Mouse (Mus musculus) stomach, postnatal 0 days (tissue): Measurements from ENCODE around the gene Slc35b2. TPM values are rescaled to one million over a fixed set of nuclear protein-coding genes. Genes with fewer than 3 reads are reported as not detected.

Source experiments
- ATAC-seq: fragments of 200-750 bp; cut with Nextera tagmentation; 2 replicates; pipeline ENCODE4 v1.8.0; 2017; ENCODE audit not compliant: low FRiP score, low TSS enrichment
- DNase-seq: peaks from one replicate; pipeline ENCODE4 v3.0.0-alpha.2; 2016; ENCODE audit warnings: low spot score
- H3K27ac ChIP-seq: fragments of 300-500 bp; sonication (generic); replicated peaks from 2 replicates; pipeline ENCODE4 v1.5.1; 2014; ENCODE audit warnings: mild to moderate bottlenecking, control low read depth
- H3K27me3 ChIP-seq: fragments of 300-500 bp; sonication (generic); 2 replicates; pipeline ENCODE4 v1.6.1; 2014; ENCODE audit warnings: low read length; ENCODE audit not compliant: control insufficient read depth, insufficient read depth
- H3K36me3 ChIP-seq: fragments of 300-500 bp; sonication (generic); 2 replicates; pipeline ENCODE4 v1.6.1; 2014; ENCODE audit warnings: low read length, mixed read lengths; ENCODE audit not compliant: control insufficient read depth, insufficient read depth
- H3K4me1 ChIP-seq: fragments of 300-500 bp; sonication (generic); replicated peaks from 2 replicates; pipeline ENCODE4 v1.6.1; 2014; ENCODE audit warnings: antibody characterized with exemption; ENCODE audit not compliant: control insufficient read depth, insufficient read depth
- H3K4me2 ChIP-seq: fragments of 300-500 bp; sonication (generic); replicated peaks from 2 replicates; pipeline ENCODE4 v1.6.1; 2014; ENCODE audit warnings: low read depth, mild to moderate bottlenecking, control low read depth, moderate library complexity
- H3K4me3 ChIP-seq: fragments of 300-500 bp; sonication (generic); 2 replicates; pipeline ENCODE4 v1.5.1; 2014; ENCODE audit warnings: low read depth, low read length, control low read depth
- H3K9ac ChIP-seq: fragments of 300-500 bp; sonication (generic); 2 replicates; pipeline ENCODE4 v1.6.1; 2014; ENCODE audit warnings: mild to moderate bottlenecking, low read length, control low read depth, mixed read lengths
- H3K9me3 ChIP-seq: fragments of 300-500 bp; sonication (generic); 2 replicates; pipeline ENCODE4 v1.6.1; 2016; ENCODE audit warnings: low read length; ENCODE audit not compliant: control insufficient read depth
- CTCF ChIP-seq: IDR thresholded peaks from 2 replicates; pipeline ENCODE4 v1.5.1; 2016; ENCODE audit warnings: antibody characterized with exemption, low read depth, mild to moderate bottlenecking, moderate library complexity
- EP300 ChIP-seq: optimal IDR thresholded peaks from 2 replicates; pipeline ENCODE3; 2016; ENCODE audit warnings: antibody characterized with exemption
- WGBS: fragments of 180-500 bp; shearing (Covaris S2); extraction: QIAGEN DNeasy Blood & Tissue Kit; methylation state at CpG from one replicate; pipeline ENCODE4 v1.1.7; 2014; 5-methylcytosine and 5-hydroxymethylcytosine counted together
- polyA plus RNA-seq: library from polyadenylated mRNA; unstranded; fragments of >200 nt; fragmentation: Nextera tagmentation; extraction: Ambion mirVana; gene quantifications from 2 replicates; pipeline ENCODE4 v1.2.1, GENCODE M21; 2015

Gene Slc35b2
- polyA plus RNA-seq, 1 experiment from 2014 or later, result 72.7 TPM

DNA sequence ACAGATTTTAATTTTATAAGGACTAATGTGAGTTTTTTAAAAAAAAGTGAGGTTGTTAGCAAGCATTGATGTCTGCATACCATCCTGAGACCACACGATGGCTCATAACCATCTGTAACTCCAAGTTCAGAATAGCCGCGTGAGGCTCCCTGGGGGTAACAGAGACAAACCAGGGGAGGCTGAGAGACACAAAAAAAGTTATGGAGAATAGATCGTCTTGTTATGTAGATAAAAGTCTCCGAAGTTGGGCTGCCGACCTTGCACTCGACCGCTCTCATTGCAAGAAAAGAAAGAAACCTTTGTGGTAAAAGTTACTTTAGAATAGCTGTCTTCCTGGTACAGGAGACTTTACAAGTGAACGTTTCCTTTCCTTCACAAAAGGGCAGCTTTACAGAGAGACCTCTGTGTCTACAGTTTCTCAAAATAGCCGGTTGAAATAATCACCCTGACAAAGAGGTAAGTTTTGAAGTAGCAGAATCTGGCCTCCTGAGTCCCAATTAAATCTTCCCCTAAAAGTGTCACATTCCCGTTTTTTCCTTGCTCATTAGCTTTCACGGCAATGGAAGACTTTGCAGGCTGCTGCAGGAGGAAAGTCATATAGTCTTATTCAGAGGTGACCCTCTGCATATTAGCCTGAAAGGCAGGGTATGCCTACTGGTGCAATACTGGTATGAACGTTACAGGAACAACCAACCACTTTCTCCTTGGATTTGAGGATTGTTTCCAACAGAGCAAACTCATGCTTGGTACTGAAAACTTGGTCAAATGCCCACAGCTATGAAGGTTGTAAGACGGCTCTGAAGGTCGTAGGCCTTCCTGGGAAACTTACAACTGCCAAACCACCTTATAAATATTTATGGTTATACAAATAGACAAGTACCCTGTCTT lies 43.6 kb downstream of the Slc35b2 start:
- TF ChIP-seq CTCF, result no peak
- TF ChIP-seq EP300, result no peak
- H3K4me3 ChIP-seq, result no peak overlapping the region
- no peaks in the 10 kb centered on the region for H3K9me3 ChIP-seq
- H3K27me3 ChIP-seq, result no peaks in the 10 kb centered on the region
- H3K4me2 ChIP-seq, result no peak overlapping the region
- no peaks in the 10 kb centered on the region for H3K4me1 ChIP-seq
- H3K36me3 ChIP-seq, result no peaks in the 10 kb centered on the region
- ATAC-seq (no peak), DNase-seq (no peak)
- no peak overlapping the region for H3K27ac ChIP-seq
- 83% methylated on average over 15 of the region's 15 CpGs for WGBS
- H3K9ac ChIP-seq, result no peak overlapping the region

DNA sequence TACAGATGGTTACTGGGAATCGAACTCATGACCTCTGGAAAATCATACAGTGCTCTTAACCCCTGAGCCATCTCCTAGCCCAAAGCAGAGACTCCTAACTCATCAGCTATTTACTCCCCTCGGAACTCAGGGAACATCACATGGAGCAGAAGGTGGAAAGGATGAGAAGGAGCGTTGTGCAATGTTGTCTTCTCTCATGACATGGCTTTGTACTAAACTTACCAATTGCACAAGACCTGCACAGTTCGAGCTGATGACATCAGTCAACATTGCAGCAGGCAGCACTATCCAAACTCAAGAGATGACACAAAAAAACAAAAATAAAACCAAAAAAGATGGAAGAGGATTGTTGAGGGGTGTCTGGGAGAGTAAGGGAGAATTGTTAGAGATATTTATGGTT lies 44.7 kb downstream of the Slc35b2 start:
- no peaks in the 10 kb centered on the region for H3K36me3 ChIP-seq
- no peak for TF ChIP-seq EP300
- no peak for TF ChIP-seq CTCF

GRCm38 (mm10) chr17:45610144-45610866 lies 46.6 kb downstream of the Slc35b2 start:
- no peaks in the 10 kb centered on the region for H3K4me1 ChIP-seq
- peak overlapping the region; percentile 79 for H3K27ac ChIP-seq
- H3K9me3 ChIP-seq, result no peaks in the 10 kb centered on the region
- H3K36me3 ChIP-seq, result no peaks in the 10 kb centered on the region
- 25% methylated on average over 5 of the region's 5 CpGs for WGBS
- DNase-seq, result no peak
- ATAC-seq, result peak; percentile 80
- no peak overlapping the region for H3K4me3 ChIP-seq
- no peak overlapping the region for H3K9ac ChIP-seq
- H3K4me2 ChIP-seq, result 0 out of 2 replicates have a peak overlapping the region, but pooled peaks have one; percentile 17
- no peak for TF ChIP-seq EP300
- no peak for TF ChIP-seq CTCF
- no peaks in the 10 kb centered on the region for H3K27me3 ChIP-seq

More for the DNA sequence above, 44.7 kb downstream of the Slc35b2 start:
- no peaks in the 10 kb centered on the region for H3K27me3 ChIP-seq
- no peak for DNase-seq
- no peak overlapping the region for H3K4me3 ChIP-seq
- WGBS, result 86% methylated on average over 4 of the region's 4 CpGs
- no peaks in the 10 kb centered on the region for H3K9me3 ChIP-seq
- H3K9ac ChIP-seq, result no peak overlapping the region
- no peak overlapping the region for H3K27ac ChIP-seq
- H3K4me2 ChIP-seq, result no peak overlapping the region
- no peaks in the 10 kb centered on the region for H3K4me1 ChIP-seq
- ATAC-seq, result no peak

DNA sequence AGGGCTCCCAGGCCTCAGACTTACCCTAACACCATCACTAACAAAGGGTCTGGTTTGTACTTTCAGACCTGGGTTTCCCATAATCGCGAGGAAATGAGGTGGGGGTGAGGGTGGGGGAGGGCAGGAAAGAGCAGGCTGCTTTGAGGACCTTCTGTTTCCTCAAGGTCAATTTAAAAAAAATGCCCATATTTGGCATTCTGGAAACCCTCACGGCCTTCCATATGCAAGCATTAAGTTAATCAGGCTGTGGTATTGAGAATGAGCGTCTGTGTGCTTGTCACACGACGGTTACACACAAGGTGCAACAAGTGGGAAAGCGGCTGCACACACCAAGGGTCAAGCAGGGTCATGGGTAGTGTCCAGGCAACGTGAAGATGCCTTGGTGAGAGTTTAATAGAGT lies 48.3 kb downstream of the Slc35b2 start:
- ATAC-seq (no peak), DNase-seq (no peak)
- no peaks in the 10 kb centered on the region for H3K9me3 ChIP-seq
- H3K4me1 ChIP-seq, result no peaks in the 10 kb centered on the region
- no peak overlapping the region for H3K9ac ChIP-seq
- no peak overlapping the region for H3K4me3 ChIP-seq
- no peak for TF ChIP-seq CTCF
- no peak for TF ChIP-seq EP300
- WGBS, result 73% methylated on average over 8 of the region's 8 CpGs
- H3K4me2 ChIP-seq, result no peak overlapping the region
- no peaks in the 10 kb centered on the region for H3K36me3 ChIP-seq
- H3K27ac ChIP-seq, result no peak overlapping the region
- H3K27me3 ChIP-seq, result no peaks in the 10 kb centered on the region

- Histone ChIP-seq H3K4me1 (no peaks in the 10 kb centered on the region), H3K27me3 (no peaks in the 10 kb centered on the region), H3K4me2 (no peak overlapping the region), H3K27ac (no peak overlapping the region), H3K4me3 (no peak overlapping the region), H3K36me3 (no peaks in the 10 kb centered on the region), H3K9me3 (no peaks in the 10 kb centered on the region), H3K9ac (no peak overlapping the region)
- 83% methylated on average over 7 of the region's 7 CpGs for WGBS
- ATAC-seq (no peak), DNase-seq (no peak)
- TF ChIP-seq EP300, result no peak
- no peak for TF ChIP-seq CTCF
Observed at GRCm38 (mm10) chr17:45612921-45613320, 49.2 kb downstream of the Slc35b2 start.
